Mouse (Mus musculus) heart, adult 2 months (tissue): ENCODE results near the gene Zdhhc25.

Experiments
- CTCF ChIP-seq: fragments of 200-600 bp; IDR thresholded peaks from 2 replicates; pipeline ENCODE4 v1.8.1; 2022; ENCODE audit warnings: antibody characterized with exemption, mild to moderate bottlenecking, moderate library complexity
- EP300 ChIP-seq: fragments of 200-500 bp; IDR thresholded peaks from 2 replicates; pipeline ENCODE4 v1.6.1; 2011; ENCODE audit warnings: low read depth, low read length, control low read depth; ENCODE audit not compliant: insufficient read depth
- POLR2A ChIP-seq: fragments of 200-500 bp; IDR thresholded peaks from 2 replicates; pipeline ENCODE4 v1.6.1; 2011; ENCODE audit warnings: mild to moderate bottlenecking, low read depth, low read length, control low read depth; ENCODE audit not compliant: insufficient read depth

DNA sequence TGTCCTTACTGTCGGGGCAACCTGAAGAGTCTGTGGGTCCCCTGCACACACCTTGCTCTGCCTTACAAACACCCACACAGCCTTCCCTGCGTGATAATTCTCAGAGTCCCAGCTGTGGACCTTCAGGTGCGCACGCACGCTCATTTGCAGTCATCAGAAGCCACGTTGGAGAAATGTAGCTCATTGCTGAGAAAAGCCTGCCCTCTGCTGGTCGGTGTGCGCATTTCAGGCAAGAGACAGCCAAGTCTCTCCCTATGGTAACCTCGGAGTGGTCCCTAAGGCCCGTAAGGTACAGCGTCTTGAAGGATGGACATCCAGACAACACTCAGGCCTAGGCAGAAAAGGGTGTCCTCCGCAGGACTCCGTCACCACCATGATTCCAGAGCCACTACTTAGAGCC lies 50.9 kb downstream of the Zdhhc25 start:
- TF ChIP-seq CTCF (peak; percentile 89), EP300 (no peak), POLR2A (no peak)
